Mouse (Mus musculus) adrenal gland, postnatal 10 days (tissue): ENCODE measurements around the gene Zfp398. TPM values are rescaled to one million over a fixed set of nuclear protein-coding genes. Genes with fewer than 3 reads are reported as not detected.
"Not testable (repeated sequence)": the region's sequence is repeated elsewhere in the genome, so short reads cannot be mapped to it uniquely, and the experiment has no call there.

Experiments used
- DNase-seq: peaks from one replicate; pipeline ENCODE4 v3.0.0; 2021; ENCODE audit warnings: mixed read lengths
- total RNA-seq, 2 experiments: library from RNA; stranded (reverse); gene quantifications; 2 replicates each; pipeline ENCODE4 v1.2.3; 2021

Gene Zfp398
- total RNA-seq, 2 experiments from 2014 or later = 6.7 to 11.8 TPM

DNA sequence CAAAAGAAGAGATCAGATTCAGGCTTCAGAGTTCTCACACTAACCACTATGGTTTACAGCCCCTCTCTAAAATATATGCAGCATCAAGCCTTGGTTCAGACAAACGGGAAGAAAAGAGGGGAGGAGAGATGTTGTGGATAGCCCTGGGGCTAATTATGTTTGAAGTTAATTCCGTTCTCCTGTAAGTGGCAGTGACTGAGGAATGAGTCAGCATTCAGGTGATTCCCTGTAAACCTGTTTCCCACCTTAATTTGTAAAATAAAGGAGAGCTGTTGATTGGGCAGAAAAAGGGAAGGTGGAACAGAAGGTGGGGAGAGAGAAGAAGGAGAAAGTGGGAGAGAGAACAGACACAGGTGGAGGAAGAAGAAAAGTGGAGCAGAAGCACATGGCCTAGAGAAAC is 11.2 kb upstream of the Zfp398 start:
- DNase-seq = no peak

DNA sequence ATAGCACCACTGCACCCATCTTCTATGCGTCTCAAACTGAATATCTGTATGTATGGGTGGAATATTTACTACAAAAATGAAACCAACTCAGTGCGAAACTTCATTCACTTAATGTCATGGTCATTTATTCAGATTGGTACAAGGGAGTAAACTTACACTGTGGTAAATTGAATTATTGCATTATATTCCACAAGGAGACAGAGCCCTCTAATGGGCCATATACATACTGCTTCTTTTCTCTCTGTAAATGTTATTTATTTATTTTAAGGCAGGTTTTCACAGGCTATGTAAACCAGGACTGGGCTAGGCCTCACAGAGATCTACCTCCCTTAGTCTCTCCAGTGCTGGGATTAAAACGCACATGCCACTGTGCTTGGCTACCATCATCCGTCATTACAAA is 8.0 kb upstream of the Zfp398 start:
- no peak for DNase-seq

DNA sequence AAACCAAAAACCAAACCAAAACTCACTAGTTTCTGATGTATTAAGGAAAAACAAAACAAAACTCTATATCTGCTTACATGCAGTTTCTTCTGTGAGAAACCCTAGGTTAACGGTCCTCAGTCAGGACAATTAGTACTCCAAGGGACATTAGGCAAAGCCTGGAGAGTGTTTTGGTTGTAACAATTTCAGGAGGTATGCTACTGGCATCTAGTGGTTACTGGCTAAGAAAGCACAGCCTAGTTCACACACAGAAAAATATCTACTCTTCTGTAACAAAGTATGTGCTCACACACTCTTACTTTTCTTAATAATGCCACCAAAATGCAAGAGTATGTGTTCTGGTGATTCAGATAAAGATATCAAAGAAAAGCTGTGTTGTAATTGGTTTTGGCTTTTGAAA is 6.5 kb upstream of the Zfp398 start:
- no peak for DNase-seq

DNA sequence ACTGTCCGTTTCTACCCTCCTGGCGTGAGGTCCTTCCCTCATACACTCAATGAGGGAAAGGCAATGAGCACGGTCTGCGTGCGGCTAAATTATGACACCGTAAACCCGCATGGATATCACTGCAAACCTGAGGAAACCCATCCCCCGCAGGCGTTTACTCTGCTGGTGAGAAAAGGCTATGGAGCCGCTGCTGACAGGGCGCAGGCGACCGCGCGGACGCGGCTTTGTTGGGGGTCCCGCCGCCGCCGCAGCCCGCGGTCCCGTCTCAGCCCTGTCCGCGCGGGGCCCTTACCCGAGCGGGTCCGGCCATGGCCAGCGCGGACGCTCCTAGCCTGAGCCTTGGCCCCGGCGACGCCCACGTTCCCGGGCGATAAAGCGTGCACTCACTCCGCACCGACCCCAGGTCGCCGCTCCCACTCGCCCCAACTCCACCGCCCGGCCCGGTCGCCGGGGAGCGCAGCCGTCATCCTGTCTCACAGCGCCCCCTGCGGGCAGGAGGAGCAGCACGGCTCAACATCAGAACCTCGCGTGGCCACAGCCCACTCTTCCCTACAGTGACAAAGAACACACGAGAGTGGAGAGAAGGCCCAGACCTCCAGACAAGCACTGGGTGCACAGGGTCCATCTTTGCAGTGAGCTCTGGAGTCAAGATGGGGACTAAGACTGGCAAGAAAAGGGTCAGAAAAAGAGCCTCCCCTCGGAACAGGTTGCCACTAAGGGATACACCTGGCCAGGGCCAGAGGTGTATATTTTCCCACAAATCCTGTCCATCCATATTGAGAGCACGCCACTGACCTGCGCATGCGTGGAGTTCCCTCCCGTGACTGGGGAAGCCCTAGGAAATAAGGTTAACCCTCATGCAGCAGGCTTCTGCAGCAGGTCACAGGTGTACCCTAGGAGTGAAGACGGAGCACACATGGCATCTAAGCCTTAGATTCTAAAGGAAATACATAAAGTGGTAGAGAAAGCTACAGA is 5.1 kb upstream of the Zfp398 start, which contains the start of gene Zfp786:
Zfp786 (minus strand) TSS at position 764 of the 975 bp plus-strand sequence.
- DNase-seq = peak; percentile 96

DNA sequence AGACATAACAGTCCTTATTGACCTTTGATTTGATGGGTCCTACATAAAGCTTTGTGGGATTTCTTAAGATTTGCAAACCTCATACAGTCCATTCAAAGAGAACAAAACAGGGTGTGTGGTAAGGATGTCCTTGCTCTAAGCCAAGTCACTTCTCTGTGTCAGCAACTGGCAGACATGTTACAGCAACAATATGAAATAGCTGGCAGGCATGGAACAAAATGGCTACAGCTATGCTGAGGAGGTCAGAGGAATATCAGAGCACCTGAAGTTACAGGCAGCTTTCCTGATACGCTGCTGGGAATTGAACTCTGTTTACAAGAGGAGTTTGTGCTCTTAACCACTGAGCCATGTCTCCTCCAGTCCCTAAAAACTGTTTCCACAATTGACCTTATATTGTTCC is 3.2 kb upstream of the Zfp398 start:
- DNase-seq = no peak

DNA sequence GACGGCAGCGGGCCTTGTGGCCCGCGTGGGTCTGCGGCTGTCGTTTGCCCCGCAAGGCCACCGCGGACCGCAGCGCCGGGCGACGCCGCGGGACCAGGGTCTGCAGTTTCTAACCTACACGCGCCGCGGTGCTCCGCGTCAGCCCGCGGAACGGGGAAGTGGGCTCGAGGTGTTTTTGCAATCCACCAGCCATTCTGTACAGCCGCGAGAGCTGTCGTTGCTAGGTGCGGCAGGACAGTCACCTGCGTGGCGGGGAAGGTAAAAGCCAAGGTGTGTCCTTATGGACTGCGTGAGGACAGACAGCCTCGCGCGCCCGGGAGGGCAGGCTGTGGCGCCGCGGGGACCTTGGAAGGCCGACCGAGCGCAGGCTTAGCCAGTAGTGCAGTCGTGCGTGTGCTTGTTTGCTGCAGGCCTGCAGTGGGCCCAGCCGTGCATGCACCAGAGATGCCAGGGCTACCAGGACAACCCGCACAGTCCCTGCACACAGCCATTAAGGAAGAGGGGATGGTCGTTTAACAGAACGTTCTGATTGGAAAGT is 592 bp downstream of the Zfp398 start:
- peak; percentile 70 for DNase-seq

DNA sequence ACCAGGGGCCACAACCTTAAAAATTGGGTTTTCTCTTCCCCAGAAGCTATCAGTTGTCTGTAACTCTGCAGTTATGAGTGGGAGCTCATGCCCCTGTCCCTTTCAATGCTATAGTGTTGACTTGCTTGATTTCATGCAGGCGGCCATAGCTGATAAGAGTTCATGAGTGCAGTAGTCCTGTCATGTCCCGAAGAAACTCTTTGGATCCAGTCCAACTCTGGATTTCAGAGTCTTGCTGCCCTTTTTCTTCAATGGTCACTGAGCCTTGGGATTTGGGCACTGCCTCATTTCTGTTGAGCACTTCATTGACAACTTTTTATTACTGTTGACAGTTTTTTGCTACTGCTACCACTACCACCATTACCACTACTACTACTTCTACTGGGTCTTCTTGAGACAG is 2.2 kb downstream of the Zfp398 start:
- no peak for DNase-seq

DNA sequence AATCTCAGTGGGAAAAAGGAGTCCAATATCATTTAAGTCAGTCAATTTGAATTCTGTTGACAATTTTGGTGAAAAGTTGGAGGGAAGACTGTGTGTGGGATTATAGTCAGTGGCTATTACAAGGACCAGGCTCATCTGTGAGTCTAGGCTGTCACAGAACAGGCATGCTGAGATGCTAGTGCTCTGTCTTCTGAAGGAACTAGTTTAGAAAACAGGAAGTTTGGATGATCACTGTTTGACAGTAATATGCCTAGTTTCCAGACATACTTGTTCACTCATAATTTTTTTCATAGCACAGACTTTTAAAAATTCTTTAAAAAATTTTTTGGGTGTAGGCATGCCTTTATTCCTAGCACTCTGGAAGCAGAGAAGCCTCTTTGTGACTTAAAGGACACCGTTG is 5.6 kb downstream of the Zfp398 start:
- no peak for DNase-seq

DNA sequence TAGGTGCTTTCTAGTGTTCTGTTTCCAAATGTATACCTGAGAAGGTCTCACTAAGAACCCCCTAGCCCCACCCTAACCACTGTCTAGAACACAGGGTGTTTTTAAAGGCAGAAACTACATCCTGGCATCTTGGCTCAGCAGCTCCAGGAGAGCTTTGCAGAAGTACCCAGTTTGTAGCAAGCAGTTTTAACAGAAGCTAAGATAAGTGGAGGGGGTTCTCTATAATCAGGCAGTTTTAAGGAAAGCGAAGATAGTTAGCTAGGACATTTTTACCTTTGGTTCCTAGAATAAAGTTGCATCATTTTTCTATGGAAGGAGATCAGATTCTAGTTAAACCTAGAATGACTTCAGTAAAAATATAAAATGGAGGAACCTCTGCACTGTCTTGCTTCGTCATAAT is 6.4 kb downstream of the Zfp398 start:
- DNase-seq = no peak

DNA sequence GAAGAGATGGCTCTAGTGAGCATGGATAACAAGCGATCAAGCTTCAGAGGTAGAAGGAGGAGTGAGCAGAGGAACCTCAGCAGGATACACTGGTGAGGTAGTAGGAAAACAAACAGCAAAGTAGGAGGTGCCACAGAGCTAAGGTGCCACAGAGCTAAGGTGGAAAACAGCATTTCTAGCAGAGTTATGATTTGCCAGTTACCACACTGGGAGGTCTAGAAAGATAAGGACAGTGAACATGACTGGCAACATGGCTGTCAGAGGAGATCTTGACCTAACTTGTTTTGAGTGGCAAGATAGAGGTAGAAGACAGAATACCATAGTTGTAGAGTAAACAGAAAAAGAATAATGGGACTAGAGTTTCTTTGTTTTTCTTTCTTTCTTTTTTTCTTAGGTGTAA is 6.9 kb downstream of the Zfp398 start:
- no peak for DNase-seq

DNA sequence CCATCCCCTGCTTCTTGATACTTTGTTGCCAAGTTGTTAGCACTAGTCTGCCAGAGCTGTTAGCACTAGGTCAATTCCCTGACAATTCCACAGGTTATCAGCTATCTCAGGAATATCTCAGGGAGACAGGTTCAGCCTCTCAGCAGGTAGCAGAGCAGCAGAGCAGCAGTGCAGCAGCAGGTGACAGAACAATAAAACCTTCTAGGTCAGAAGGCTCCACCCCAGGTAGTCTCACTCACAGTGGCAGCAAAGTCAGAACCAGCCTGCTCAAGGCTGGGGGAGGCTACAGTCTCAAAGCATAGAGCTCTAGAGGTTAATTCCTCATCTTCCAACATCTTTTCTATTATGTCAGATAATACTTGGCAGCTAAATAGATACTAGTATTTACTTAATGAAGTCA is 10.3 kb downstream of the Zfp398 start:
- DNase-seq = no peak

DNA sequence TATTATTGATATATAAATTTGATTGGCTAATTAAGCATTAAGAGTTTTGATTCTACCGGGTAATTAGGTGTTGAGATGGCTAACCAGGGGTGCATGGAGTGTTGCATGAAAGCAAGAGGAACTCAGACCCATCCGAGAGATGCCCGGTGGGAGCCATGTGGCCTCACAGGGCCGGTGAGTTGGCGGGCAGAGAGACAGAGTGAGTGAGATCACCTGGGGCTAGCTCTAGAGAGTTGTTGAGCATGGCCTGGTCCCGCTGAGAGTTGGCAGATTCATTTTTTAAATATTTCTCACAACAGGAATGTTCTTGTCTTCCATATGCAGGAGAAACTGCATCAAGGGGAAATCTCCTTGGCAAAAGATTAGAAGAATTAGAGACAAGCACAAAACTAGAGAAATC is 21.8 kb downstream of the Zfp398 start:
- DNase-seq = no peak

DNA sequence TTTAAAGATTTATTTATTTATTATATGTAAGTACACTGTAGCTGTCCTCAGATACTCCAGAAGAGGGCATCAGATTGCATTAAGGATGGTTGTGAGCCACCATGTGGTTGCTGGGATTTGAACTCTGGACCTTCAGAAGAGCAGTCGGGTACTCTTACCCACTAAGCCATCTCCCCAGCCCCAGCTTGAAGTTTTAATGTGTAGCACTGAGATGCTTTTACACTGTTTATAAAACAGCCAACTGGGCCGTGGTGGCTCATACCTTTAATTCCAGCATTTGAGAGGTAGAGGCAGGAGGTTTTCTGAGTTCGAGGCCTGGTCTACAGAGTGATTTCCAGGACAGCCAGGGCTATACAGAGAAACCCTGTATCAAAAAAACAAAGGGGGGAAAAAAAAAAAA is 22.3 kb downstream of the Zfp398 start:
- not testable (repeated sequence) for DNase-seq

DNA sequence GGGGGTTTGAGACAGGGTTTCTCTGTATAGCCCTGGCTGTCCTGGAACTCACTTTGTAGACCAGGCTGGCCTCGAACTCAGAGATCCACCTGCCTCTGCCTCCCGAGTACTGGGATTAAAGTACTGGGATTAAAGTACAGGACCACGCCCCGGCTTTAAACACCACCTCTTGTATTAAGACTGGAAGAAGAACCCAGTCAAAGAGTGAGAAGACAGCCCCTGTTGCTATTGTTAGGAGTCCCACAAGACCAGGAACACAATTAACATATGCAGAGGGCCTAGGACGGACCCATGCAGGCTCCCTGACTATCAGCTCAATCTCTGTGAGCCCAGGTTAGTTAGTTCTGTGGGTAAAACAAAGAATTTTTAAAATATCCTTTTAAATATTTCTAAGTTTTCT is 36.8 kb downstream of the Zfp398 start:
- no peak for DNase-seq

DNA sequence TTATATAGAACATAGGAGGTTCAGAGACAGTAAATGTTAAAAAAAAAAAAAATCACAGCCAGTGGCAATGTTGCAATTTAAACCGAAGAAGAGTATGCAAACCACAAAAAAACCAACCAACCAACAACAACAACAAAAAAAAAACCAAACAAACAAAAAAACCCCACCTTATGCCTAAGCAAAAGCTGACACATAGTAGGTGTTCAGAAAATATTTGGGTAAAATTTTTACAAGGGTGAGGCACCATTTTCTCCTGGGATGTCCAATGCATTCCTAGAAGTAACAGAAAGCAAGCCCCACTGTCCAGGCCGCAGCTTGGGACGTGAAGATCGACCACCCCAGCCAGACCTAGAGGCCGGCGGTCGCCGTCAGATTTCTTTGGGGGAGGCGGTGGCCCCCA is 41.6 kb downstream of the Zfp398 start, which contains the start of gene Zfp282:
Zfp282 (plus strand) TSS at position 147 of the 400 bp plus-strand sequence.
- DNase-seq = no peak

DNA sequence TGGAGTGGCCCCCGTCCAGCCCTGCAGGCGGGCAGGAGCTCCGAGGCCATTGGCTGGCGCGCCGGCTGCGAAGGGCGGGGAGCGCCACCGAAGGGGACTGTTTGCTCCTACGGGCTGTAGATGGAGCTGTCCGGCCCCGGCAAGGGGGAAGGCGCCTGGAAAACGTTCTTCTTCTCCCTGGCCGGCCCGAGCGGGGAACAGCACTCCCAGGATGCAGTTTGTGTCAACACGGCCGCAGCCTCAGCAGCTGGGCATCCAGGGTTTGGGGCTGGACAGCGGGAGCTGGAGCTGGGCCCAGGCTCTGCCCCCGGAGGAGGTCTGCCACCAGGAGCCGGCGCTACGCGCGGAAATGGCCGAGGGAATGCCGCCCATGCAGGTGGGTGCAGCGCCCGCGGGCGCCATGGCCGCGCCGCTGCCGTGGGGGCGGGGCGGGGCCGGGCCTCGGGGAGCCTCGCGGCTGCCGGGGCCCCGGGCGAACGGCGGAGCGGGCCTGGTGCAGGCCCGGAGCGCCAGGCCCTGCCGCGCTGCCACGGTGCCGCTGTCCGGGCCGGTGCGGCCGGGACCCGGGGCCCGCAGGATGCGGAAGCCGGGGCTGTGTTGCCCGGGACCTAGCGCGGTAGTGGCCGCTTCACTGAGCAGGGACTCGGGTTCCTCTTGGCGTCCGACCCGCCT is 42.1 kb downstream of the Zfp398 start:
- peak; percentile 94 for DNase-seq

DNA sequence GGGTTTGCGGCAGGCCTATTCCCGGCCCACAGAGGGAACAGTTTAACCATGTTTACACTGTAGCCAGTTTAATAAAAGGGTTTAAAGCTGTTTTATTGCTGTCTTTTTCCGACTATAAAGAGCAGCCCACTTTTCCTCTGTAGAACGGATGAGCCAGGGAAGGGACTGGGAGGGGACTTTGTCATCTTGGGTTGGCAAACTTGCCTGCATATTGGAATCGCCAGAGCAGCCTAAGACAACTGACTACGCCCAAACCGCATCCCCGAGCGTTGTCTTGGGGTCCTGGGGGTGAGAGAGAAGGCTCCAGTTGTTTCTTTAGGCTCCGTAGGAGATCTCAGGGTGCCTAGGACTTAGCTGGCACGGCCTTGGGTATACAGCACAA is 42.7 kb downstream of the Zfp398 start:
- DNase-seq = no peak

DNA sequence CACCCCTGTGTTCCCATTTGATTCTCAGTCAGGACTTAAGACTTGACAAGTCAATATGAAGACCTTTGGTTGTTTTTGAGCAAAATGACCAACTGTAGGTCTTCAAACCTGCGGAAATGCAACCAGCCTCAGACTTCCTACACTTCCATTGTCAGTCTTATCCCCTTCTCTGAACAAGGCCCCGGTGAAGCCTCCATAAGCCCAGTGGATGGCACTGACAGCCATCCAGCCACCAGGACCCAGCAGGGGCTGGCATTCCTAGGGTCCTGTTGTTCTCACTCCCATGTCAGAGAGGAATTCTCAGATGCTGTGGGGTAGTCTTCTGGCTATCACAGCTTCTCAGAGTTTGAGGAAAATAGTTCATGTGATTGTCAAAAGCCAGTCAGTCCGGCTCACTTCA is 43.1 kb downstream of the Zfp398 start:
- no peak for DNase-seq

DNA sequence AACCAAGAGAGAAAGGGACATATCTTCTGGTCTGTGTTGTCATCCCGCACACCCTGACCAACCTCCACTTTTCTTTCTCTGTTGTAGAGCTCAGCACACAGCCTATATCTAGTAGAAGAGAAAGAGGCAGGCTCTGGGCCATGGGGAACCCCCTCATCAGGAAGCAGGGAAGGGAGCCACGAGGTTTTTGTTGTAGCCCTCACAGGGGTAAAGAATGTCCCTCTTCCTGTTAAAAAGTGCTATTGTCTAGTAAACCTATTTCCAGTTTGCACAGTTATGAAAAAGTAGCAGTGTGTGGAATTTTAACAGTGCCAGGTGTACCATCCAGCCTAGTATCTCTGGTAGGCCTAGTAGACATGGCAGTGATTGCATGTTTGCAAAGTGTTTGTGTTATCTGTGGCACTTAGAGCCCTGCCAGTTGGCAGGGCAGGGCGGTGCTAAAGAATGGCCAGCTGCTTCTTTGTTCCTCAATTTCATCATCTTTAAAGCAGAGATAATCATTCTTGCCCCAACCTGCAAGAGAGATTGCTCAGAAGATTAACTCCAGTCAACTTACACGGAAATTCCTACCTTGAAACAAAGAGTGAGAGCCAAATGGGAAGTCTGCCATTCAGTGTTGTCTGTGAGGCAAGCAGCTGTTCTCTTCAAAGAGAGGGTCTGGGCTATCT is 43.7 kb downstream of the Zfp398 start:
- DNase-seq = no peak

DNA sequence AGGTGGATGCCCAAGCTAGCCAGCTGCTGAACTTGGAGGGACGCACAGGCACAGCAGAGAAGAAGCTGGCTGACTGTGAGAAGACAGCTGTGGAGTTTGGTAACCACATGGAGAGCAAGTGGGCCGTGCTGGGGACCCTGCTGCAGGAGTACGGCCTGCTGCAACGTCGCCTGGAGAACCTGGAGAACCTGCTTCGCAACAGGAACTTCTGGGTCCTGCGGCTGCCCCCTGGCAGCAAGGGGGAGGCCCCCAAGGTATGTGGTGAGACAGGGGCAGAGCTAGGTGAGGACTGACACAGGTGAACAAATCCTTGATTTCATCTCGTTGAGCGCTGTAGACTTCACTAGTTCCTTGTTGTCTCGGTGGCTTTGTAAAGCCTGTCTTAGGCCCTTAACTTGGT is 44.7 kb downstream of the Zfp398 start:
- DNase-seq = no peak

DNA sequence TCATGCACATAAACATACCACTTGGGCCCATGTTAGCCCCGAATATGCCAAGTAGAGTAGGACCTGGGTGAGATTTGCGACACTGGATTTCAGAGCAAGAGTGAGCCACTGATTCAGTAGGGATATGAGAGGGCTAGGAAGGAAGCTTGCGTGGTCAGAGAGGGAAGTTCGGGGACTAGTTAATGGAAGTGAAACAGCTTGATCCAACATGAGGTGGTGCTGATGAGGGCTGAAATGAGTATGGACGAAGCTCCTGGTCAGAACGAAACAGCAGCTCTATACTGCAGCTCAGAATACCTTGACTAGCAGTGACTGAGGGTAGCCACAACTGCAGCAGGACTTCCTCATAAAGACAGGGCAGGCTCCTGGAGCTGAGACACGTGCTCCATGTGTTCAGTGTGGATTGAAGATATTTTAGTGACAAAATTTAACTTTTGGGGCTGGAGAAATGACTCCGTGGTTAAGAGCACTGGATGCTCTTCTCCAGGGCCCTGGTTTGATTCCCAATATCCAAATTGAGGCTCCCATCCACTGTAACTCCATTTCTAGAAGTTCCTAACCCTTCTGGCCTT is 53.4 kb downstream of the Zfp398 start:
- no peak for DNase-seq

DNA sequence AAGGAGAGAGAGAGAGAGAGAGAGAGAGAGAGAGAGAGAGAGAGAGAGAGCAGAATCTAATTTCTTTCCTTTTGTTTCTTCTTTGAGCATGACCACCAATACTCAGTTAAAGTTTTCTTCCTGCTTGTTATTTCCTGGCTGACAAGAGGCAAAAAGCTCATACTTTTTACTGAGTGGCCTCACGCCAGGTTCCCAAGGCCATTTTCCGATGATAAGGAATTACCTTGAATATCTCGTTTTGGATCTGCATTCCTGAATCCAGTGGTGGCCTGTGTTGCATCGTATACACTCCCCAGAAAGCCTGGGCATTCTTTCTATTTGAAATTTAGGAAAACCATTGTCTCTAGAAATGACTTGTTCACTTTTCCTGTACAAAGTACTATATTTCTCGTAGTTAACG is 64.0 kb downstream of the Zfp398 start:
- peak; percentile 52 for DNase-seq
